Mouse (Mus musculus) cerebellum, postnatal 14 days (tissue): ENCODE measurements around the gene Prss27.
"Not testable (repeated sequence)": the region's sequence is repeated elsewhere in the genome, so short reads cannot be mapped to it uniquely, and the experiment has no call there.

Source experiments
- DNase-seq, 2 experiments: peaks; one replicate each; pipeline ENCODE4 v3.0.0; 2021; ENCODE audit warnings: mixed read lengths in 2 of 2

The Prss27 gene

DNA sequence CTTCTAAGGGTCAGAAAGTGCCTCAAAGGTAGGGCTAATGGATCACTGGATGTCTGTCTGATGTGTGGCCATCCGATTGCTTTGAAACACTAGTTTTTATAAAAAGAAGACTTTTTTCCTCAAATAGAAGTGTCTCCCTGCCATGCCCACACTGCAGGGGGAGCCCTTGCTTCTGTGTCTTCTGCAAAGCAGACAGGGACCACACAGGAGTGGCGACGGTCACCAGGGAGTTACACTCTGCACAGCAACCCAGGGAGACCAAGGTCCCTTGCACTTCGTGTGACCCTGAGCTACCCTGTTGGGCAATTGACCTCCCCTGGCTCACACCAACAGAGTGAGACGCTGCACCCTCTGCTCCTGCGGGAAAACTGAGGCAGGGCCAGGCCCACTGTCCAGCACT, 990 bp upstream of the Prss27 start:
- no peak for DNase-seq

GRCm38 (mm10) chr17:24037360-24037759, 584 bp upstream of the Prss27 start:
- DNase-seq, result no peak

DNA sequence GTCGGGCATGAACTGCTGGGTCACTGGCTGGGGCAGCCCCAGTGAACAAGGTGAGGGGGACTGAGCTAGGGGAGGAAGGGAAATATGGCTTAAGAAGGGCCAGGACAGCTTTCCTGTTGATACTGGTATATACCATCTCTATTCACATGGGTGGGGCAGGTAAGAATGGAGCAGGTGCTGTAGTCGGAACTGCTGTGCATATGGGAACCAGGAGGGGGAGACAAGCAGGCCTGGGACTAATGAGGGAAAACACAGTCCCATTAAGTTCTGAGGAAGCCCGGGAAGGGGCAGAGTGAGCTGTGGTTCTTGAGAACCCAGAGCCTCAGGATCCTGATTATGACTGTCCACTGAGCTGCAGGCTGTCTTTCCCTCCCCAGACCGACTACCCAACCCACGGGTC, 6.5 kb downstream of the Prss27 start:
- DNase-seq, result no peak

DNA sequence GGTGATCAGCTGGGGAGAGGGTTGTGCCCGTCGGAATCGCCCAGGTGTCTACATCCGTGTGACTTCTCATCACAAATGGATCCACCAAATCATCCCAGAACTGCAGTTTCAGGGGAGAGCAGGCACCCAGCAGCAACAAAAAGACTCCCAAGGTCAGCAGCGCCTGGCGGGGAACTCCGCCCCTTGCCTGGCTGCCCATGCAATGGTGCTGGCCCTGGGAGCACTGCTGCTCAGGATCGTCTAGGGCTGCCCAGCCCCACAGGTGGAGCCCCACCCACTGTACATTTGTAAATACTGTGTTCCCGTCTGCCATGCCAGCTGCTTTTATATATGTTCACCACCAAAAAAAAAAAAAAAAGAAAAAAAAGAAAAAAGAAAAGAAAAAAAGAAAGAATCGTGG, 7.7 kb downstream of the Prss27 start:
- no peak for DNase-seq

DNA sequence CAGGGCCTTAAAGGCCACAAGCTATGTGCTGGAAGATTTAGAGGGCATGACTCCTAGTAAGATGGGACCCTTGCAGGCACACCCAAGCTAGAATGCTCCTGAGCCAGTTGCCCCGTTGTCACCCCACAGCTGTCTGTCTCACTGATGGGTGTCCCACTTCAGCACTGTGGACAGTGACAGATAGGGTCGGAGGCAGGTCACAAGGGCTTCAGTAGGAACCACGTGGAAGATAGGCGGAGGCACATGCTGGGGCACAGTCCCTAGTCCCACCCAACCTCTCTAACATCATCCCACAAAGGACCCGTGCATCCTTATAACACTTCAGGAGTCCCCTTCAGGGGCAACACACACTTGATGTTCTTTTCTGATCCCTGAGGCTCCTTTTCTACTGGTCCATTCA, 8.1 kb downstream of the Prss27 start:
- no peak for DNase-seq

GRCm38 (mm10) chr17:24048053-24048452, 10.1 kb downstream of the Prss27 start:
- no peak for DNase-seq

GRCm38 (mm10) chr17:24049008-24049407, 11.1 kb downstream of the Prss27 start:
- DNase-seq, result no peak

- peak; percentile 30 to 37 for DNase-seq
Observed at GRCm38 (mm10) chr17:24056636-24057625, 19.0 kb downstream of the Prss27 start.

- no peak for DNase-seq
Observed at GRCm38 (mm10) chr17:24057730-24058245, 19.8 kb downstream of the Prss27 start.

- DNase-seq, result no peak
Observed at GRCm38 (mm10) chr17:24062459-24063155, 24.7 kb downstream of the Prss27 start.

GRCm38 (mm10) chr17:24068271-24068670, 30.3 kb downstream of the Prss27 start:
- DNase-seq, result peak; percentile 24 to 35

DNA sequence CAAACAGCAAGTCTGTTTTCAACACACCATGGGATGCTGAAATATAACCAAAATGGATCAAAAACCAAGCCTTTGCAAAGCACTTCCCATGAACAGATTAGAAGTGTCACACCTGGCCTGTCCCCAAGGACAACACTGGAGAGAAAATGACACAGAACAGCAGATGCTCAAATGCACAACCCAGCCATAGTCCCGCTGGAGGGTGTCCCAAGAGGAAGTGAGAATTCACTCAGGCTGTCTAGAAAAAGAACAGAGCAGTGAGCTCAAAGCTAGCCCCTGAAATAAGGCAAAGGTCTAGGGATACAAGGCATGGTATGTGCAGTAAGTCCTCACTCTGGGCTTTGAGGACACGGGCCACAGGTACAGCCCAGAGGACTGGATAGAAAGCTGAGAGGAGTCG, 31.6 kb downstream of the Prss27 start:
- DNase-seq, result no peak

GRCm38 (mm10) chr17:24072919-24073696, 35.2 kb downstream of the Prss27 start, which contains the start of gene Kctd5:
Kctd5 (minus strand) TSS chr17:24073485.
- DNase-seq, result peak; percentile 97

DNA sequence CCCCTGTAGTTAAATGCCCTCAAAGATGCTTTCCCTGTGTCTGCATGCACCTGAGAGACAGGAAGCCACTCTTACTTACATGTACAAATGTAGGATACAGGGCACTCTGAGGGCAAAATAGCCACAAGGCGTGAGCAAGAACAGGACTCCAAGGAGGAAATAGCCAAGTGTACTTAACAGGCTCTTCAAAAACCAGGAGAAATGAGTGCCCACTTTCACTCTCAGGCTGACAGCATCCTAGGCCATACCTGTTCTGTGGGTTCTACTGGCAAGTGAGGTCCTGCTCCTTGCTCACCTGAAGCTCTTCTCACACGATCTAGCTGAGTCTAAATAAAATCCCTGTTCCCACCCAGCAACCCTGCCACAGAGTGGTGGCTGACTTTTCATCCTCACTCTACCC, 39.2 kb downstream of the Prss27 start:
- DNase-seq, result no peak

DNA sequence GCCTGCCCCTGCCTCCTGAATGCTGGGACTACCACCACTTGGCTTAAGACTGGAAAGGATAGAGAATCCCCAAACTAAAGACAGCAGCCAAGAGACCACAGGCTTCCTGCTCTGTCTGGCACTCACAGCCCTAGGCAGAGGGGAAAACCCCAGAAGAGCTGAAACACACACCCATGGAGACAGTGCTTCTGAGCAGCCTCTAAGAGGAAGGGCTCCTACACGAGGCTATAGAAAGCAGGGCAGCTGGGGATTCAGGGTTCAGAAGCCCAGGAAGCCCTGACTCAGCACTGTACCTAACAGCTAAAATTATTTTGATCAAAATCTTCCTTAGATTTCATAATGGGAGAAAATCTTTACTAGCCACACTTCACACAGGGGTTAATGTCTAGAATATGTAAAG, 46.6 kb downstream of the Prss27 start:
- no peak for DNase-seq

GRCm38 (mm10) chr17:24086399-24086798, 48.5 kb downstream of the Prss27 start:
- DNase-seq, result not testable (repeated sequence)

DNA sequence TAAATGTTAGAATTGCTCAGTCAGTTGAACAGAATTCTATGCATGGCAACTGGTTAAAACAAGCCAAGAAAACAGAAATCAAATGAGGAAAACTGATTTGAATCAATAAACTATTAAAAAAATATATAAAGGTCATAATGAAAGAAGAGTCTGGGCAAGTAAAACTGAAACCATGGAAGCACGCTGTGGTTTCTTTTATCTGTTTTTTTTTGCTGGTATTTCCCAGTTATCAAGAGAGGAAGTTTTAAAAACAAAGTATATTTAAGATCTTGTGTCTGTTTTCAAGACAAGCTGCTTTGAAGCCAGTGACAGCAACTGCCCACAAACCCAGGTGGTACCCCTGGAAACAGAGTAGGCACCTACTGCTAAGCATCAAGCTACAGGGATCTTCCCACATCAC, 52.6 kb downstream of the Prss27 start:
- DNase-seq, result no peak
